Mouse (Mus musculus) embryonic facial prominence, embryonic 10.5 days (tissue): ENCODE measurements around the gene Ckmt2. TPM values are rescaled to one million over a fixed set of nuclear protein-coding genes. Genes with fewer than 3 reads are reported as not detected.

Experiments
- DNase-seq: peaks from one replicate; pipeline ENCODE4 v3.0.0-alpha.2; 2017; ENCODE audit warnings: low spot score
- H3K27ac ChIP-seq: fragments of 300-500 bp; sonication (generic); replicated peaks from 2 replicates; pipeline ENCODE4 v1.5.1; 2016; ENCODE audit warnings: mild to moderate bottlenecking
- H3K27me3 ChIP-seq: fragments of 300-500 bp; sonication (generic); replicated peaks from 2 replicates; pipeline ENCODE4 v1.6.1; 2016; ENCODE audit warnings: low read depth, mild to moderate bottlenecking; ENCODE audit not compliant: poor library complexity, severe bottlenecking
- H3K36me3 ChIP-seq: fragments of 300-500 bp; sonication (generic); replicated peaks from 2 replicates; pipeline ENCODE4 v1.6.1; 2016; ENCODE audit warnings: mild to moderate bottlenecking, moderate library complexity
- H3K4me1 ChIP-seq: fragments of 300-500 bp; sonication (generic); 2 replicates; pipeline ENCODE4 v1.6.1; 2016
- H3K4me3 ChIP-seq: fragments of 300-500 bp; sonication (generic); 2 replicates; pipeline ENCODE4 v1.5.1; 2016; ENCODE audit warnings: mild to moderate bottlenecking, moderate library complexity
- H3K9me3 ChIP-seq: fragments of 300-500 bp; sonication (generic); 2 replicates; pipeline ENCODE4 v1.6.1; 2016; ENCODE audit warnings: mild to moderate bottlenecking
- WGBS: fragments of 180-500 bp; shearing (Covaris S2); methylation state at CpG from one replicate; pipeline ENCODE4 v1.1.7; 2016; 5-methylcytosine and 5-hydroxymethylcytosine counted together
- polyA plus RNA-seq: library from polyadenylated mRNA; unstranded; fragments of >200 nt; fragmentation: Nextera tagmentation; extraction: Ambion mirVana; gene quantifications from 2 replicates; pipeline ENCODE4 v1.2.1, GENCODE M21; 2016

The Ckmt2 gene
- polyA plus RNA-seq: not detected in 2 replicates

DNA sequence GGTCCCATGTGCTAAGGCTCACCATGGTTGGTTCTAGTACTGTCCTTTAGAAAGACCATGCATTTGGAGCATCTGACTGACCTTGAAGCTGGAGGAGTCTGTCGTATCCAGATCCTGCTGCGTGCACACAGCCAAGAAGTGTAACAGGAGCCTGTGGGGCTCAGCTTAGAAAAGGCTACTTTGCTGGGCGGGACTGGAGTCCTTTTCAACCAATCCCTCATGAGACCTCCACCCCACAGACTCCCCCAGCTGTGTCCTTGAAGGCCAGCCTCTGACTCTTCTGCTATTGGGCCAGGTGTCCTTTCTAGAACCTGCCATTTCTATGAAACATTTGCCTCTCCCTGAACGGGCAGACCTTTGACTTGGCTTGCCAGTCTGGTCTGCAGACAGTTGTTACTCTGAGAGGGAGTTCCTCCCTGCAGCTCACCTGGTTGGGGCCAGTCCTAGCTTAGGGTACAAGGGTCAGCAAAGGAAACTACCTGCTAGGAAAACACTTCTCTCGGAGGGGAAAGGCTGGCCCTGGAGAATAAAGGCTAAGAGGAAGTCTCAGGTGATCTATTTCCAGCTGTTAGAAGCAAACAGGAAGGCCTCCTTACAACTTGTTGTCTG, at the start of gene Ckmt2:
Gene Ckmt2, minus strand, starts transcription at position 145 of the 609 bp plus-strand sequence.
- H3K27ac ChIP-seq: no peak within 1 kb of the TSS
- H3K4me3 ChIP-seq: no peak within 1 kb of the TSS
- 76% methylated on average over 5 of the region's 5 CpGs for WGBS
- no peaks in the 10 kb centered on the region for H3K36me3 ChIP-seq
- H3K27me3 ChIP-seq: no peaks in the 10 kb centered on the region
- no peaks in the 10 kb centered on the region for H3K9me3 ChIP-seq
- peaks cover 15% of the 10 kb centered on the region for H3K4me1 ChIP-seq
- DNase-seq: no peak

- Histone ChIP-seq H3K27me3 (no peaks in the 10 kb centered on the region), H3K4me1 (peaks cover 5% of the 10 kb centered on the region), H3K36me3 (no peaks in the 10 kb centered on the region), H3K4me3 (no peak overlapping the region), H3K27ac (no peak overlapping the region), H3K9me3 (no peaks in the 10 kb centered on the region)
- WGBS: 70% methylated on average over 3 of the region's 3 CpGs
- no peak for DNase-seq
These were observed 44.3 kb upstream of the Ckmt2 start for GRCm38 (mm10) chr13:91921010-91921409.

DNA sequence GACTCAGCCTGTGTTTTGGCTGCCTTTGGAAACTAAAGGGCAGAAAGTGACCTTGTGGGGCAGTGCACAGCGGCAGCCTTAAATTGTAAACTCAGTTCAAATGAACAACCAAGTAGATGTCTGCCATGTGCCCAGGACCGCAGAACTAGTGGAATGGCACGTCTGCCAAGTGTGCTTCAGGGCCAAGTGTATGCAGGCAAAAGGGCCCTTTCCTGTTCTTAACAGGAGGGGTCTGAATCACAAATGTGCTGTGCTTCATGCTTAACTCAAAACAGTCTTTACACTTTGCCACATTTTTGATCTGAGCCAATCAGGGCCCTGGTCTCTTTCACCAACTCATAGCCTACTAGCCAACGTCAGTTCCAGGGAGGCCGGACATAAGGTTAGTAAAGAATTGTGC, 42.1 kb upstream of the Ckmt2 start:
- Histone ChIP-seq H3K27me3 (no peaks in the 10 kb centered on the region), H3K36me3 (no peaks in the 10 kb centered on the region), H3K4me3 (no peak overlapping the region), H3K9me3 (no peaks in the 10 kb centered on the region), H3K27ac (no peak overlapping the region), H3K4me1 (peaks cover 13% of the 10 kb centered on the region)
- DNase-seq: no peak
- WGBS: 87% methylated on average over 5 of the region's 5 CpGs

DNA sequence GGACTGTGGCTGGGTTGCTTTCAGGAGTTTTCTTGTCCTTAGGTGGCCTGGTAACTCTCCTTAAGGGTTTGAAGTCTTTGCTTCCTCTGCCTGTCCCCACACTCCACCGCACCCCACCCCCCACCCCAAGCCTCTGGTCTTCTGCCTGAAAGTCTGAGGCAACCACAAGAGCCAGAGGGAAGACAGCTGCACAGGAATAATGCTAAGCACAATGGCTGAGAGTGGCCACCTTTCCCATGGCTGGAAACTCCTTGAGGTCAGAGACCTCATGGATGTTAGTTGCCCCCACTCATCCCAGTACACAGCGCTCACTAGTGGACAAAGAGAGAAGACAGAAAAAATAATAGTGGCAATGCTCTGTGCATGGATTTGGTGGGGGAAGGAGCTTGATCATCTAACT, 41.1 kb upstream of the Ckmt2 start:
- Histone ChIP-seq H3K4me3 (no peak overlapping the region), H3K36me3 (no peaks in the 10 kb centered on the region), H3K9me3 (no peaks in the 10 kb centered on the region), H3K4me1 (peaks cover 13% of the 10 kb centered on the region), H3K27ac (no peak overlapping the region), H3K27me3 (no peaks in the 10 kb centered on the region)
- WGBS: 83% methylated on average over 2 of the region's 2 CpGs
- no peak for DNase-seq

- H3K9me3 ChIP-seq: no peaks in the 10 kb centered on the region
- WGBS: 88% methylated on average over 5 of the region's 5 CpGs
- no peaks in the 10 kb centered on the region for H3K36me3 ChIP-seq
- H3K27ac ChIP-seq: no peak overlapping the region
- no peaks in the 10 kb centered on the region for H3K27me3 ChIP-seq
- H3K4me3 ChIP-seq: no peak overlapping the region
- H3K4me1 ChIP-seq: peaks cover 13% of the 10 kb centered on the region
- no peak for DNase-seq
These were observed 39.6 kb upstream of the Ckmt2 start for GRCm38 (mm10) chr13:91916308-91916707.

GRCm38 (mm10) chr13:91915582-91916239, 39.0 kb upstream of the Ckmt2 start:
- Histone ChIP-seq H3K27me3 (no peaks in the 10 kb centered on the region), H3K4me1 (peaks cover 13% of the 10 kb centered on the region), H3K27ac (0 out of 2 replicates have a peak overlapping the region, but pooled peaks have one; percentile 54), H3K9me3 (no peaks in the 10 kb centered on the region), H3K36me3 (no peaks in the 10 kb centered on the region), H3K4me3 (no peak overlapping the region)
- peak; percentile 20 for DNase-seq
- 72% methylated on average over 6 of the region's 6 CpGs for WGBS

- Histone ChIP-seq H3K27ac (peak overlapping the region; percentile 54; the same call in 1 of the 2 replicates), H3K4me1 (peaks cover 13% of the 10 kb centered on the region), H3K4me3 (no peak overlapping the region), H3K27me3 (no peaks in the 10 kb centered on the region), H3K9me3 (no peaks in the 10 kb centered on the region), H3K36me3 (no peaks in the 10 kb centered on the region)
- no peak for DNase-seq
- 42% methylated on average over 4 of the region's 4 CpGs for WGBS
These were observed 38.5 kb upstream of the Ckmt2 start for GRCm38 (mm10) chr13:91915192-91915581.

GRCm38 (mm10) chr13:91911652-91912051, 35.0 kb upstream of the Ckmt2 start:
- H3K27ac ChIP-seq: no peak overlapping the region
- no peaks in the 10 kb centered on the region for H3K36me3 ChIP-seq

DNA sequence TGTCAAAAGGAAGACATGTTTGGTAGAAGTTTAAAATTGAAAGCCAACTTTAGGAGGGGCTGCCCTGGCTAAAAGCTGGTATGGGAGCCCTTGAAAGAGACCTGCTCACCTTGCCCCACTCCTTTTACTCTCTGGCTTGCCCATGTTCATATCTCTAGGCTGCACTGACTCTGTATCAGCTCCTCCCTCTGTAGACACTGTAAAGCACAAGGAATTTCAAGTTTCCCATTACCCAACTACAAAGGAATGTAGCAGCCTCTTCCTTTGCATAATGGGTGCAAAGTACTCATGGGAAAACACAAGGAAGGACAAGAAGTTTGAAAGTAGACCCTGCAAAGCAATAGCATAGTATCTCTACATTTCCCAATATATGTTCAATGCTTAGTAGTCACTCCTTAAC, 34.5 kb upstream of the Ckmt2 start:
- Histone ChIP-seq H3K27me3 (no peaks in the 10 kb centered on the region), H3K9me3 (no peaks in the 10 kb centered on the region), H3K4me3 (no peak overlapping the region), H3K4me1 (peaks cover 11% of the 10 kb centered on the region), H3K27ac (no peak overlapping the region), H3K36me3 (no peaks in the 10 kb centered on the region)
- no peak for DNase-seq

More at GRCm38 (mm10) chr13:91911652-91912051, 35.0 kb upstream of the Ckmt2 start:
- Histone ChIP-seq H3K9me3 (no peaks in the 10 kb centered on the region), H3K4me1 (peaks cover 13% of the 10 kb centered on the region), H3K4me3 (no peak overlapping the region), H3K27me3 (no peaks in the 10 kb centered on the region)
- DNase-seq: no peak

- H3K36me3 ChIP-seq: no peaks in the 10 kb centered on the region
- H3K4me1 ChIP-seq: no peaks in the 10 kb centered on the region
- peak; percentile 81 for DNase-seq
- H3K27ac ChIP-seq: no peak overlapping the region
- 47% methylated on average over 10 of the region's 10 CpGs for WGBS
- no peaks in the 10 kb centered on the region for H3K9me3 ChIP-seq
- H3K4me3 ChIP-seq: no peak overlapping the region
- no peaks in the 10 kb centered on the region for H3K27me3 ChIP-seq
These were observed 31.7 kb upstream of the Ckmt2 start for GRCm38 (mm10) chr13:91908202-91908980.

- H3K4me1 ChIP-seq: no peaks in the 10 kb centered on the region
- no peak overlapping the region for H3K27ac ChIP-seq
- no peak overlapping the region for H3K4me3 ChIP-seq
- H3K9me3 ChIP-seq: no peaks in the 10 kb centered on the region
- no peaks in the 10 kb centered on the region for H3K27me3 ChIP-seq
- no peaks in the 10 kb centered on the region for H3K36me3 ChIP-seq
- 69% methylated on average over 3 of the region's 3 CpGs for WGBS
- DNase-seq: no peak
These were observed 29.7 kb upstream of the Ckmt2 start for GRCm38 (mm10) chr13:91906338-91906737.

DNA sequence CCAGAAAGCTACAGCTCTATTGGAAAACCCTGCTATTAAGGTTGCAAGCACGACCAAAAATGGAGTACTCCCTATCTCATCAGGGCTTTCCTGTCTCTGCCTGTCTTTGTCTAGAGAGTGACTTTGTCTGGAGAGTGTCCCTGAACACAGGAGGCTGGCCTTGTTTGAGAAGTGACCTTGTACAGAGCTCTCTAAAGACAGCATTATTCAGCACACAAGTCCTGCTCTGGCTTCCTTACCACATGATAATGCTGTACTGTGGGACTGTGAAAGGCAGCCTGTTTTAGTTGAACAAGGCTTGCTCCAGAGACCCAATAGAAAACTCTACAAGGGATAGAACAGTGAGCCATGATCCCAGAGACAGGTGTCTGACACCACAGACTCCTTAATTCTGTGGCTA, 19.8 kb upstream of the Ckmt2 start:
- Histone ChIP-seq H3K9me3 (no peaks in the 10 kb centered on the region), H3K27ac (no peak overlapping the region), H3K4me1 (no peaks in the 10 kb centered on the region), H3K4me3 (no peak overlapping the region), H3K36me3 (no peaks in the 10 kb centered on the region), H3K27me3 (no peaks in the 10 kb centered on the region)
- 60% methylated on average over 1 of the region's 1 CpGs for WGBS
- no peak for DNase-seq

GRCm38 (mm10) chr13:91893132-91893531, 16.4 kb upstream of the Ckmt2 start:
- Histone ChIP-seq H3K27ac (no peak overlapping the region), H3K36me3 (no peaks in the 10 kb centered on the region), H3K9me3 (no peaks in the 10 kb centered on the region), H3K4me3 (no peak overlapping the region), H3K27me3 (no peaks in the 10 kb centered on the region), H3K4me1 (no peaks in the 10 kb centered on the region)
- WGBS: 77% methylated on average over 6 of the region's 6 CpGs
- DNase-seq: no peak
